Mouse (Mus musculus): ENCODE measurements at regions not wholly inside any gene's neighbourhood (a gene's known extent, or its start where the extent isn't known, plus 50 kb on each side); places are given as distances from the start of the nearest gene placed in this dataset.

DNA sequence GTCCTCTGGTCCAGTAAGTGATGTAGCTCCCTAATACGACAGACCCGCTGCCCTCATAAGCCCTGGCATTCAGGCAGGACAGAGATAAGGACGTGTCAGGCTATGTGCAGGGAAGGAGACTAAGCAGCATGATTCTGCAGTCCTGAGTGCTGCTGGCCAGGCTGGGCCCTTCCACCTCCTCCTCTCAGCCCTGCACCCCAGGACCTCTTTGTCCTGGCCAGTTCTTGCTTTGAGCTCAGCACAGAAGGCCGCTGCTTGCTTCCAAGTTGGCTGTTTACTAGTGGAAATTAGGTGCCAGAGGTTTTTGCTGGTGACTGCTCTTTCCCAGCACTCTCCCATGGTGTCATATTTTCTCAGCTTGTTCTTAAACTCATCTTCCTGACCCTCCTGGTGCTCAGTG is 249.3 kb upstream of the Tnp1 start:
- Histone ChIP-seq H3K9me3 (no peaks in the 10 kb centered on the region), H3K27ac (no peak overlapping the region), H3K4me2 (replicated peaks) (no peak overlapping the region), H3K36me3 (no peaks in the 10 kb centered on the region), H3K4me3 (no peak overlapping the region), H3K9ac (no peak overlapping the region), H3K27me3 (no peaks in the 10 kb centered on the region), H3K4me1 (peaks cover 5% of the 10 kb centered on the region; the same call in 1 of the 2 replicates)
- 79% methylated on average over 4 of the region's 4 CpGs for WGBS
- no peak for ATAC-seq (ENCODE audit: insufficient number of reproducible peaks, insufficient read depth, low FRiP score, low TSS enrichment)

DNA sequence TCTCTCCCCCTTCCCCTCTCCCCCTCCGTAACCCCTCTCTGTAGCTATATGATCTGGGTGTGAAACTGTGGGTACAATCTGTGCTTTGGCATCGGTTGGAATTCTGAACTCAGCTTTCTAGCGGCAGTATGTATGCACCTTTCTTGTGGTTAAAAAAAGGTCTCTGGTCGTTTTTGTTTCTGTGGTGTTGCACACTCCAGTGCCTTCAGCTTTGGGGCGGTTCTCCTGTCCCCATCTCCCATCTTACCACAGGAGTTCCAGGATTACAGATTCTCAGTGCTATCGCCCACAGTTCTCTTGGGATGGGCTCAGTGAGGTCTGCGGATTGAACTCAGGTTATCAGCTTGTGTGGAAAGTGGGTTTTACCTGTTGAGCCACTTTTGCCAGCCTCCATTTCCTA is 248.5 kb upstream of the Tnp1 start:
- Histone ChIP-seq H3K27me3 (no peaks in the 10 kb centered on the region), H3K4me3 (no peak overlapping the region), H3K27ac (no peak overlapping the region), H3K4me1 (peaks cover 5% of the 10 kb centered on the region; the same call in 1 of the 2 replicates), H3K36me3 (no peaks in the 10 kb centered on the region), H3K4me2 (replicated peaks) (no peak overlapping the region), H3K9me3 (no peaks in the 10 kb centered on the region), H3K9ac (no peak overlapping the region)
- ATAC-seq (ENCODE audit: insufficient number of reproducible peaks, insufficient read depth, low FRiP score, low TSS enrichment) = no peak
- WGBS = 60% methylated on average over 7 of the region's 7 CpGs

DNA sequence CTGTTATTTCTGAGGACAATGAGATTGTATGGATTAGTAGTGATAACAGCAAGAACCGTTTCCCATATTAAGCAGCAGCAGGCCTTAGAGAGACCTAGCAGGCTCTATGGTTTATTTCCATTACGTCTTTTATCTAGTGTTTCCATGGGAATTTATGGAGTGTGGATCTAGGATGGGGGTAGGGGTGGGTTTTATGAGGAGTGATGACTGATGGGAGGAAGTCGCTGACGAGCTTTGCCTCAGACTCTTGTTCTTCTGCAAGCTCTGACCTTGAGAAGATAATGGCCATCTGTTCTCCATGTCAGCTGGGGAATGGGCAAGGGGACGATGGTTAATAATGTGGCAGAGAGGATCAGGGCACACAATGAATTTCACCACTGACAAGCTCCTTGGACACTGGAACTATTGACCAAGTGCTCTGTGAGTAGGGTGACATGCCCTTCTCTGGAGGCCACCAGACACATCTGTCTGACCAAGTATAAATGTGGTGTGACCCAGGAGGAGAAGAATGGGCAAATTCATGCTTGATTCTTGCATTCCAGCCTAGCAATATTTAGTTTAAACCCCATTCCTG is 243.9 kb upstream of the Tnp1 start:
- Histone ChIP-seq H3K27ac (no peak overlapping the region), H3K27me3 (no peaks in the 10 kb centered on the region), H3K9ac (no peak overlapping the region), H3K4me1 (peaks cover 2% of the 10 kb centered on the region; the same call in 1 of the 2 replicates), H3K4me2 (replicated peaks) (no peak overlapping the region), H3K9me3 (no peaks in the 10 kb centered on the region), H3K4me3 (no peak overlapping the region), H3K36me3 (no peaks in the 10 kb centered on the region)
- WGBS = 60% methylated on average over 5 of the region's 5 CpGs
- no peak for ATAC-seq (ENCODE audit: insufficient number of reproducible peaks, insufficient read depth, low FRiP score, low TSS enrichment)

DNA sequence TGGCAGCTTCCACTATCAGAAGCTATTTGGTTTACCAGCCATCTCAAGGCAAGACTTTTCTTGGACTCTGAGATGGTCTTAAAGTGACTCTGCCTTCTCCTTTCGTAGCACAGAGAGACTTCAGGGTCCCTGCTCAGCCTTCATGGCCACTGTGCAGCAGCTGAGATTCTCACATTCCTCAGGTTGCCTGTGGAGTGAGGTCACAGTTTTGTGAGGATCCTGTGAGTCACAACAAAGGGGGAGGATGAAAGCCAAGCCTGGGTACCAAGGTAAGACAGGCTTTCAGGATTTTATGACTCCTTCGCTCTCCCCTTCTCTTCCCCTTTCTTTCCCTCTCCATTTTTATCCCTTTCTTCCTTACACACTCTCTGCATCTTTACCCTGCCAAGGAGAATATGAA is 241.6 kb upstream of the Tnp1 start:
- no peak overlapping the region for H3K4me3 ChIP-seq
- H3K4me2 ChIP-seq (replicated peaks) = no peak overlapping the region
- ATAC-seq (ENCODE audit: insufficient number of reproducible peaks, insufficient read depth, low FRiP score, low TSS enrichment) = no peak

DNA sequence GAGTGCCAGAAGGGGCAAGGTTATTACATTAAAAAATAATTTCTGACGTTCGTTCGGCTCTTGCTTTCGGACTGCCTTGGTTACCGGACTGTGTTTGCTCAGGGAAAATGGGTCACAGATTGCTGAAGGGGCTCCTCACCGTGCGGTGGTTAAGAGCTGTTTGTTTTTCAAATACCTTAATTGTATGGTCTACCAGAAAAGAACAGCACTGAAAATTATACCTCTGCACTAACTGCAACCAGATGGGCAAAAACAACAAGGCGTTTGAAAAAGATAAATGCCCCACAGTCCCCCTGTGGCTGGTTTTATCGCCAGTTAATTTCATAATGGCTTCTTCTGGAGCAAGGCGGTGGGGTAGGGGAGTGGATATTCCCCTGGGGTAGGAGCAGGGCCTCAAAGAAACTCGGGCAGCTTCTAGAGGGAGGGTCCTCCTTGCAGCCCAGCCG is 236.2 kb upstream of the Tnp1 start:
- whole genome bisulfite sequencing = 7% methylated on average over 12 of the region's 12 CpGs
- peak; percentile 85 for ATAC-seq (ENCODE audit: insufficient number of reproducible peaks, insufficient read depth, low FRiP score, low TSS enrichment)
- no peaks in the 10 kb centered on the region for H3K27me3 ChIP-seq
- H3K4me1 ChIP-seq = peaks cover 18% of the 10 kb centered on the region; the same call in 1 of the 2 replicates
- H3K36me3 ChIP-seq = no peaks in the 10 kb centered on the region
- no peak overlapping the region for H3K4me3 ChIP-seq
- peak overlapping the region; percentile 70 for H3K27ac ChIP-seq
- peak overlapping the region; percentile 30 for H3K4me2 ChIP-seq (replicated peaks)
- no peak overlapping the region for H3K9ac ChIP-seq
- H3K9me3 ChIP-seq = no peaks in the 10 kb centered on the region

More for the DNA sequence above, 241.6 kb upstream of the Tnp1 start:
- 75% methylated on average over 2 of the region's 2 CpGs for WGBS
- no peak overlapping the region for H3K27ac ChIP-seq
- no peak overlapping the region for H3K9ac ChIP-seq
- H3K4me1 ChIP-seq = peaks cover 5% of the 10 kb centered on the region; the same call in 1 of the 2 replicates
- no peaks in the 10 kb centered on the region for H3K27me3 ChIP-seq
- no peaks in the 10 kb centered on the region for H3K9me3 ChIP-seq
- no peaks in the 10 kb centered on the region for H3K36me3 ChIP-seq

DNA sequence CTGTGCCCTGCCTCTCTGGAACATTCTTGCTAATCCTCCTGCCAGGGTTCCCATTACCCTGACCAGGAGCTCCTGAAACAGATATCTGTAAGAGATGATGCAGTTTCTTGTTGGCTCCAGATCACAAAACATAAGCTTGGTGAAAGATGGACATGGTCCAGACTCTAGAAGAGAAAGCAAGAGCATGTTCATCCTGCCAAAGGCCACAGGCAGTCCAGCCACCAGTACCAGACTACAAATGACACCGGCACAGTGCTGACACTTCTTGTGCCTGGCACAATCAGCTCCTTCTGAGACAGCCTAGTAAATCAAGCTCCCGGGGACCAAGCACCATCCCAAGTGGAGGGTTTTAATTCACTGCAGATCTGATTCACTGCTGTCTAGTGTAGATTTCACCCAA is 228.3 kb upstream of the Tnp1 start:
- Histone ChIP-seq H3K4me3 (no peak overlapping the region), H3K9ac (no peak overlapping the region), H3K36me3 (no peaks in the 10 kb centered on the region), H3K4me2 (replicated peaks) (no peak overlapping the region), H3K9me3 (no peaks in the 10 kb centered on the region), H3K4me1 (peaks cover 5% of the 10 kb centered on the region), H3K27me3 (no peaks in the 10 kb centered on the region), H3K27ac (no peak overlapping the region)
- WGBS = 78% methylated on average over 2 of the region's 2 CpGs
- ATAC-seq (ENCODE audit: insufficient number of reproducible peaks, insufficient read depth, low FRiP score, low TSS enrichment) = no peak

DNA sequence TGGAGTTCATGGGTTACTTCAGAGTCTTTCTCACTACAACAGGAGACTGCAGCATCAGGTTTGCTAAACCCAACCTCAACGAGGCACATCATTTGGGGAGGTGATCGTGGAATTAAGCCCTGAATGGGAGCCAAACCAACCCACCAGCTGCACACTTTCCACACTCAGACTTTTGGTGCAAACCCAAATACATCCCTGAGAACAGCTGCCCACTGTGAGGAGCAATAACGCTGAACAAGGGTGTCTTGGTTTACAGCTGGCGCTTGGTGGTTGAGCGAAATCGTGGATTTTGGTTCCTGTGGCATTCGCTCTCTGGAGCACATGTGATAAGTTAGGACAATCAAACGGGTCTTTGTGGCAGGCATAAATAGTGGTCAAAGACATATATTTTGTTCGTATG is 226.6 kb upstream of the Tnp1 start:
- Histone ChIP-seq H3K4me2 (replicated peaks) (no peak overlapping the region), H3K36me3 (no peaks in the 10 kb centered on the region), H3K9me3 (no peaks in the 10 kb centered on the region), H3K4me3 (no peak overlapping the region), H3K9ac (no peak overlapping the region), H3K27ac (0 out of 2 replicates have a peak overlapping the region, but pooled peaks have one; percentile 12), H3K27me3 (no peaks in the 10 kb centered on the region), H3K4me1 (peaks cover 5% of the 10 kb centered on the region)
- ATAC-seq (ENCODE audit: insufficient number of reproducible peaks, insufficient read depth, low FRiP score, low TSS enrichment) = peak; percentile 28; the same call in 1 of the 2 replicates
- 73% methylated on average over 9 of the region's 9 CpGs for WGBS

DNA sequence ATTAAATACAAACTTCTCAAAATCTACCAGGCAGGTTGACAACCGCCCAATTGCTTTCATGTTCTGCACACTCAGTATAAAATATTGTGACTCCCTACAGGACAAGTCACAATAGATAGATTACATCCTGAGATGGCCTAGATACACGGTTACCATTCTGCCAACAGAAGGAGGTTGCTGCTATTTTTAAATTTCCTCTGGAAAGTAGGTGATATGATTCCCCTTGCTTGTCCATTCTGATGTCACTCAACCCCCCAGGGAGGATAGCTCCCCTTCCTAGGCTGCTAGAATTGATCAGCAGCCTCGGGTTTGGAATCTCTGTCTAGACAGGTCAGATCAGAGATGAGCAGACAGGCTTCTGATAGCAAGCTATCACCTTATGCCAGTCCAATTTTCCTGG is 221.2 kb upstream of the Tnp1 start:
- H3K4me2 ChIP-seq (replicated peaks) = no peak overlapping the region
- no peak overlapping the region for H3K27ac ChIP-seq
- no peaks in the 10 kb centered on the region for H3K9me3 ChIP-seq
- no peak overlapping the region for H3K4me3 ChIP-seq
- H3K27me3 ChIP-seq = no peaks in the 10 kb centered on the region
- no peak for ATAC-seq (ENCODE audit: insufficient number of reproducible peaks, insufficient read depth, low FRiP score, low TSS enrichment)
- H3K9ac ChIP-seq = no peak overlapping the region
- 0 out of 2 replicates have a peak, but pooled peaks cover 4% of the 10 kb centered on the region for H3K4me1 ChIP-seq
- no peaks in the 10 kb centered on the region for H3K36me3 ChIP-seq
- WGBS = 70% methylated on average over 3 of the region's 3 CpGs

DNA sequence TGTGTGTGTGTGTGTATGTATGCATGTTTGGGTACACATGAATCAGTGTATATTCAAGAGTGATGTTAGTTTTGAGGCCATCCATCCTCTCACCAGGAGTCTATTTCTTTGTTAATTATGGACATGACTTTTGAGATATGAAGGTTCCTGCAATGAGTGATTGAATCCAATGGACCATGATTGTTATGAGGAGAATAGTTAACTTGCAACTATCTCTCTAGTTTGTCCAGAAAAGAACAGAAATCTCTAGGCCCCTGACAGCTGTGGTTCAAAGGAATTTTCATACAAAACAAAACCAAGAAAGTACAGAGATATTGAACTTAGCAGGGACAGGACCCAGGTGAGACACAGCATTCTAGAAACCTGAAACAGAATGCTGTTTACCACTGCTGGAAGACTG is 217.9 kb upstream of the Tnp1 start:
- Histone ChIP-seq H3K9me3 (peaks cover 8% of the 10 kb centered on the region), H3K27ac (no peak overlapping the region), H3K4me2 (replicated peaks) (no peak overlapping the region), H3K9ac (no peak overlapping the region), H3K4me3 (no peak overlapping the region), H3K36me3 (no peaks in the 10 kb centered on the region), H3K4me1 (0 out of 2 replicates have a peak, but pooled peaks cover 4% of the 10 kb centered on the region), H3K27me3 (no peaks in the 10 kb centered on the region)
- no peak for ATAC-seq (ENCODE audit: insufficient number of reproducible peaks, insufficient read depth, low FRiP score, low TSS enrichment)

DNA sequence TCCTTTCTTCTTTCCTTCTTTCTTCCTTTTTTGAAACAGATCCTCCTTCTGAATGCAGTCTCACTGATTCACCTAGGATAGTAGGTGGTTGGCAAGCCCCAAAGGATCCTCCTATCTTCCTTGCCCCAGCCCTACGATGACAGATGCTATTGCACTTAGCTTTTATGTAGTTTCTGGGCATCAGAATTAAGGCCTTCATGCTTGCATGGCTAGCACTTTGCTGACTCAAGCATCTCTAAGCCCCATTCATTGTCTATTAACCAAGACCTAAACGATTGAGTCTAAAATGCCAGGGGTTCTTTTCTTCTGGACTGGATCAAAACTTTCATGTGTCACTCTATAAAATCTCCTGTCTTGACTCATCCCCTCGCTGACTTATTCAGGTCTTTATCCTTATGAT is 217.3 kb upstream of the Tnp1 start:
- H3K4me3 ChIP-seq = no peak overlapping the region
- H3K4me2 ChIP-seq (replicated peaks) = no peak overlapping the region
- WGBS = 82% methylated on average over 3 of the region's 3 CpGs
- no peak overlapping the region for H3K27ac ChIP-seq
- 0 out of 2 replicates have a peak, but pooled peaks cover 4% of the 10 kb centered on the region for H3K4me1 ChIP-seq
- no peak for ATAC-seq (ENCODE audit: insufficient number of reproducible peaks, insufficient read depth, low FRiP score, low TSS enrichment)
- no peaks in the 10 kb centered on the region for H3K27me3 ChIP-seq
- H3K36me3 ChIP-seq = no peaks in the 10 kb centered on the region
- no peak overlapping the region for H3K9ac ChIP-seq
- peaks cover 8% of the 10 kb centered on the region for H3K9me3 ChIP-seq

DNA sequence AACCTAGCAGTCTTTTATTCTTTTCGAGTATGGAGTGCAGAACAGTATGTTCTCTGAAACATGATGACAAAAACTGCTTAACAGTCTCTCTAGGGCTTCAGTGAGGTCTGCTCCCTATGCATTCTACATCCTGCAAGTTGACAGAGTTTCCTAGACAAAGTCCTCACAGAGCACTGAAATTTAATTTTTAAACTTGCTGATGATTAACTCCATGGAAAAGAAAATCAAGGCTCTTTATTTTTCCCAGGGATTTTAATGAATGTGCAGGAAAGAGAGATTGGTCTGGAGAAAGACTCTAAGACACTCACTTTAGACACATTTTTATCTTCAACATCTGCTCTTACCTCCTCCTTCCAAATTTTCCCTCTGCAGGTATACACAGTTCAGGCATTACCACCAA is 214.9 kb upstream of the Tnp1 start:
- H3K4me2 ChIP-seq (replicated peaks) = no peak overlapping the region
- H3K4me3 ChIP-seq = no peak overlapping the region
- no peaks in the 10 kb centered on the region for H3K27me3 ChIP-seq
- H3K36me3 ChIP-seq = no peaks in the 10 kb centered on the region
- no peak overlapping the region for H3K9ac ChIP-seq
- H3K9me3 ChIP-seq = peaks cover 8% of the 10 kb centered on the region
- 71% methylated on average over 1 of the region's 1 CpGs for WGBS
- no peak for ATAC-seq (ENCODE audit: insufficient number of reproducible peaks, insufficient read depth, low FRiP score, low TSS enrichment)
- no peaks in the 10 kb centered on the region for H3K4me1 ChIP-seq
- no peak overlapping the region for H3K27ac ChIP-seq

DNA sequence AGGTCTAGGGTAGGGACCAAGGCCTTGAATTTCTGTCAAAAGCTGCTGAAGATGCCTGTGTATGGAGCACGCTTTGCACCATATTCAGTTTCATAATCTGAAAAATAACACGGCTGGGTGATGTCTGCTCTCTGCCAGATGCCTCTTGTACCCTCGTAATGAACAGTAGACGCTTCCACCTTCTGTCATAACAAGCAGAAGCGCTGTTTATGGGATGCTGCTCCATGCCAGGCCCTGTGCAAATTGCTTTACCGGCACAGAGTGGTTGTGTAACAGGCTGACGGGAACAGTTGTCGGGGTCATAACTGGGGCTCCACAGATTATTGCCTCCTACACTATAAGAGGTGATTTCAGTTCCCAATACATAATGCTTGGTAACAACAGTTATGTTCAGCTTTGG is 211.5 kb upstream of the Tnp1 start:
- Histone ChIP-seq H3K4me3 (no peak overlapping the region), H3K4me2 (replicated peaks) (no peak overlapping the region), H3K36me3 (no peaks in the 10 kb centered on the region), H3K4me1 (no peaks in the 10 kb centered on the region), H3K9me3 (peaks cover 8% of the 10 kb centered on the region), H3K27ac (no peak overlapping the region), H3K9ac (no peak overlapping the region), H3K27me3 (no peaks in the 10 kb centered on the region)
- ATAC-seq (ENCODE audit: insufficient number of reproducible peaks, insufficient read depth, low FRiP score, low TSS enrichment) = no peak
- 93% methylated on average over 8 of the region's 8 CpGs for WGBS
